Mouse (Mus musculus): ENCODE measurements at regions not wholly inside any gene's neighbourhood (a gene's known extent, or its start where the extent isn't known, plus 50 kb on each side); places are given as distances from the start of the nearest gene placed in this dataset.

DNA sequence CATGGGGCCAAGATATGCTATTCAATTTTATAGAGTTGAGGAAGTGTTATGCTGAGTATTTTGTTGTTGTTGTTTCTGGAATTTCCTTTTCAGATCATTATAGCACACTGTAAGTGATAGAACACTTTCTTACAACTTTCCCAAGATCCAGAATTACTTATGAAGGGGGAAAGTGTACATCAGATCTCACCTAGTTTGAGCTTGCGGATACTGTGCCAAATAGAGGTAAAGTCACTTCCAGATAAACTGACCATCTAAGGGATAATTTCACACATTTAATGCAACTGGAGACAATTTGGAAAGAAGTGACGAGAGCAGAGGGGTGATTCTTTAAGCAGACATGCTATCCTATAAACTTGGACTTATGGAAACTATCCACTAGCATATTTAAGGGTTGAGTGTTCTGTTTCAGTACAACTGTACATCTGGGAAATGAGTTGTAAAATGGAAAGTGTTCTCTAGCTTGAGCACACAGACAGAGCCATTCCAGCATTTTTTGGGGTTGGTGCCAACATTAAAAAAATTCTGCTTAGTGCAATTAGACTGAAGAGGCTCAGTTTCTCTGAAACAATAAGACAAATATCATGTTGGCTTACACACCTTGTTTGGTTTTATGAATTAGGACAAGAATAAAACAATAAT, 307.0 kb downstream of the Trim52 start:
- no peak for TF ChIP-seq MYOG (IDR thresholded peaks at IDR 0.05; ENCODE audit: control insufficient read depth in 1 of 3, insufficient read depth in 1 of 3, insufficient read length in 2 of 3, low read depth in 2 of 3)
- TF ChIP-seq POLR2A (IDR thresholded peaks at IDR 0.05; ENCODE audit: insufficient read length, low read depth), result no peak
- TF ChIP-seq USF1 (IDR thresholded peaks at IDR 0.05; ENCODE audit: low read depth), result no peak
- no peak for TF ChIP-seq TCF12 (IDR thresholded peaks at IDR 0.05; ENCODE audit: insufficient read depth, poor library complexity, severe bottlenecking)
- no peak for TF ChIP-seq E2F4 (IDR thresholded peaks at IDR 0.05; ENCODE audit: insufficient read depth)
- TF ChIP-seq MAX (IDR thresholded peaks at IDR 0.05; ENCODE audit: low read depth), result no peak
- TF ChIP-seq TCF3 (IDR thresholded peaks at IDR 0.05; ENCODE audit: insufficient read length, low read depth), result no peak
- no peak for TF ChIP-seq CEBPB (IDR thresholded peaks at IDR 0.05; ENCODE audit: insufficient read depth, poor library complexity, severe bottlenecking)
- no peak for TF ChIP-seq POLR2AphosphoS2 (IDR thresholded peaks at IDR 0.05; ENCODE audit: insufficient read length, low read depth)

Data from myocyte (in vitro differentiated cells).